Mouse (Mus musculus) frontal cortex, adult (tissue): Measurements from ENCODE around the gene Trio.

Source experiments
- ATAC-seq: cut with Nextera tagmentation; 2 replicates; pipeline ENCODE4 v1.9.2; 2017; ENCODE audit warnings: mild to moderate bottlenecking, moderate library complexity, mixed read lengths; ENCODE audit not compliant: low TSS enrichment

Gene Trio

DNA sequence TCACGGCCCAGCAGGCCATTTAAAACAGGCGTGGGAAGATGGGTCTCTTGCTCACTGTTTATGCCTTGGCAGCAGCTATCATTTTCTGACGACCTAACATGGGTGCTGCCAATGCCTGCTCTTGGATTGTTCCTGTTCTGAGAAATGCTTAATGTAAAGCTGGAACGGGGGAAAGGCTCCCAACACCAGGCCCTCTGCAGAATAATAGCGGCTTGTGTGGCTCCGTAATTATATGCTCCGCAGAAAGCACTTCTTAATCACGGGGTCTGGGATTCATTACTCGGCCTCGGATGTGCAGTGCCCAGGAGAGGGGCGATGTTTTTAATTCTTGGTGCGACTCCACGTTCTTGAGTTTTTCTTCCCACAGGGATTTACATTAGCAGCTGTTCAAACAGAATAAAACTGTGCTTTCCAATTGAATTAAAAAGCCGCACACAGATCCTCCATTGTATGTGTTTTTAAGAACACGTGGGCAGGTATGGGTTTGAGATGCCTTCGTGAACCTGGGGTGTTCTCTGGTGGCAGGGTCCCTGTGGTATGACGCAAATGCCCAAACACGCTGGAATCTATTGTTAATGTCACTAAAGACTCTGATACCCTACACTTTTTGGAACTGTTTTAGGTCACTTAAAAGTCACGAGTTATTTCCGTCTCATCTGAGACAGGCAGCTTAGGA lies 228.0 kb downstream of the Trio start:
- ATAC-seq = peak; percentile 24

DNA sequence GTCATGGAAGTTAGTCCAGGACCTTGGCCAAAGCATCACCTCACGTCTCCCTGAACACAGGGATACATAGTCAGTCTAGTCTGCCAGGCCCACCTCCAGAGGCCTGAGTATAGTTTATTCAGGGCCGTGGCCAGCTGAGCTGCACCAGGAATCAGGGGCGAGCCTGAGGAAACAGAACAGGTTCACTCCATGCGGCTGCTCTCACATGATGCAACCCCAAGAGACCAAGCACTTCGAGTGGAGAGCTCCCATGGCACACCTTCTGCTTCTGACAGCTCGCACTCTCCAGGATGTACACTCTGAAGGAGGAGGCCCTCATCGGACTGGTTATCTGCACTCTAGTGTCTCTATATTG lies 228.8 kb downstream of the Trio start:
- ATAC-seq = no peak

DNA sequence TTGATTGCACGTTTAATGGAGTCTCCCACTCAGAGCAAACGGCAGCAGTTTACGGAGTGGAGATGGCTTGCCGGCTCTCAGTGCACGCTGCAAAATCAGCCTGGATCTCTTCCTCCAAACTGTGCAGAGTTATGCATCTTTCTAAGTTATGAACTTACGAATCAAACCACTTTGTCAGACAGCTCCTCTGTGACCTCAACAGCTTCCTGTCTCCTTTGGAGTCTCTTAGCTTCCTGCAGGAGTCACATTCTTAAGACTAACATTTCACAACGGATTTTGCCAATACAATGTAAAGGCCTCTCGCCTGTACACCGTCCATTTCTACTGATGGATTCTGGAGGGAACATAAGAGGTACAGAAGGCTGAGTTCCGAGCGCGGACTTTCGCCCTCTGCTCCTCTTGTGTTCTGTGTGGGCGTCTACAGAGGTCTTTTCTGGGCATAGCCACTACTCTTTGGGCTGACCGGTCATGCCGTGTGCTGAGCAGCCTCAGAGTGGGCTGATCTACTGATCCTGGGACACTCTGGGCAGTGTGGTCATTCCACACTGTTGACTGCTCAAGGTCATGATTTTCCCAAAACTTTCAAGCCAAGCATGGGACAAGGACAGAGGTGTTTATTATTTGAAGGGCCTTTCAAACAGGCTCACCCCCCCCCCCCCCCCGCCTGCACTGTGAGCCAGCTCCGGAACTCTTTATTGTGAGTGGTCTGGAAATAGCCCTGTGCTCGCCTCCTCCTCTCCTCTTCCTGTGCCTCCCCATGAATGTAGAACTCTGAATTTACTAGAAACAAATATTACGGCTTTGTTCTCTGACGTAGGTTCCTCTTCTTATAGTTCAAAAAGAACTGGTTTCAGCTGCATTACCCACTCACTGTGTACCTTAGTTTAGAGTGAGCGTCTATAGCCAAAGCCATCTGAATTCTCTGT lies 229.4 kb downstream of the Trio start:
- ATAC-seq = peak; percentile 35

DNA sequence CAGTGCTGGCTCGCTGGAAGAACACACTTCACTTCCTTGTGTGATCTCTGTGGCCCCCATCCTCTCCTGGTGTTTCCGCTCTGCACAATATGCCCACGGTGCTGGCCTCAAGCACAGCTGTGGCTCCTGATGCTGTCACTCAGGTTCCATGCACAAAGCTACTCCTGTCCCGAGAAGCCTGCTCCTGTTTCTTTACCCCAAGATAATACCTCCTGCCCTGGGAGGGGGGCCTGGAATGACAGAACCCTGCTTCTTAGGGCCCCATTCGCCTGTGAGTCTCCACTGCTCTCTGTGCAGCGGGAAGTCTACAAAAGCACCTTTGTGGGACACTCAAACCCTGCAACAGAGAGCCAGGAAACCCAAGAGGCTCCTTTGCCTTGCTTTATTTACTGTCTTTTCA lies 232.4 kb downstream of the Trio start:
- ATAC-seq = no peak

DNA sequence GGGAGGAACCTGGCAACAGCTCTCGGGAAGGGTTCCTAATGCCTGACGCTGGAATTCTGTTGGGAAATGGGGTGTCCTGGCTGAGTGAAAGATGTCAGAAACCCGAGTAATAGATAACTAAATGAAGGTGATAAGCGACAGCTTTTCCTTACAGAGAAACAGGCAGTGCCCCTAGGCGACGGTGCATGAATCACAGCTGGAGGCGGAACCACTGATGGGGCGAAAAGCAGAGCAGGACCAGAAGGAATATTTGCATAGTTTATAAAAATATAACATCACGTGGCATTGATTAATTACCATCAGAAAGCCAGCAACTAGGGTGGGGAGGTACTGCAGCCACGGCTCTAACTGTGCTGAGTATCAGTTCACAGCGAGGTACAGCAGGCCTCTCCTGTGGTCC lies 233.2 kb downstream of the Trio start:
- ATAC-seq = 0 out of 2 replicates have a peak, but pooled peaks have one; percentile 4

DNA sequence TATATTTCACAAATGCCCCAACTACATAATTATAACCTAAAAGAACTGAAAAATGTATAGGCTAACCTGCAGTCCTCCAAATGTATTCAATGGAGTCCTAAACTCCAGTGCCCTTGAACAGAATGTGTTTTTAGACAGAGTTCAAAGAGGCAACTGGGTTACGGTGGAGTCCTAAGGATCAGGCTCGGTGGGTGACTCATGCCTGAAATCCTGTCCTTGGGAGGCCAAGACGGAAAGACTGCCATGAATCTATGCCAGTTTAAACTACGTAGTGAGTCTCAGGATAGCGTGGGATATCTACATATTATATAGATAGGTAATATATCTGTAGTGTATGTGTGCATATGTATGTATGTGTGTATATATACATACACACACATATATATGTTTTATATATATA lies 234.5 kb downstream of the Trio start:
- ATAC-seq = no peak

DNA sequence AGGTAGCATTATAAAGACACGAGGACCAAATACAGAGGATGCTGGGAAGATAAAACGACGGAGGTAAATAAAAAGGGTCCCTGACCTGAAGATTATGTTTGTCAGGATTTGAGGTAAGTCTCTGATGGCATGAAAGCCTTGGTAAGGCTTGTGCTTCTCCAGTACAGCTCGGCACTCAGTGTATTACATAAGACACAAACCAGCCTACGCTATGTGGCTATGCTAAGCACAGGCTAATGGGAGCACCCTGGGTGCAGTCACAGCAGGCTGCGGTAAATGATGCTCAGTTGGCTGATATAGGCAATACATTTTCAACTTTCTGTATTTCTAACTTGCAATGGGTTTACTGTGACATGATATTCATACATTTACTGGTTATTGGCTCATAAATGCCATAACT lies 234.9 kb downstream of the Trio start:
- peak; percentile 42 for ATAC-seq

DNA sequence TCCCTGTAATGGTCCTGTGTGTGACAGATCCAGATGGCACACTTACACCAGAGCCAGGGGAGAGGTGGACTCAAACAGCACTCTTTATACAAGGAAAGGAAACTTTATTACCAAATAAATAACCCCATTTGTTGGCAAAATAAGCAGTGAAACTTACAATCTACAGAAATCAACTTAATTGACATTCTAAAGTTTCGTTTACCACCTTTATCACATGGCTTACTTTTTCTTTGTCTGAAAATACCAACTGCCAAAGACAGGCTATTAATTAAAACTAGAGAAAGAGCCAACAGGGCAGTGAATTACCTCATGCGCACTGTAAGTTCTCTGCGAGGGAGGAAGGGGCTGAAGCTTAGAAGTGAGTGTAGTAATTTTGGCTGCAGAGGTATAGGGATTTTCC lies 236.3 kb downstream of the Trio start:
- no peak for ATAC-seq

DNA sequence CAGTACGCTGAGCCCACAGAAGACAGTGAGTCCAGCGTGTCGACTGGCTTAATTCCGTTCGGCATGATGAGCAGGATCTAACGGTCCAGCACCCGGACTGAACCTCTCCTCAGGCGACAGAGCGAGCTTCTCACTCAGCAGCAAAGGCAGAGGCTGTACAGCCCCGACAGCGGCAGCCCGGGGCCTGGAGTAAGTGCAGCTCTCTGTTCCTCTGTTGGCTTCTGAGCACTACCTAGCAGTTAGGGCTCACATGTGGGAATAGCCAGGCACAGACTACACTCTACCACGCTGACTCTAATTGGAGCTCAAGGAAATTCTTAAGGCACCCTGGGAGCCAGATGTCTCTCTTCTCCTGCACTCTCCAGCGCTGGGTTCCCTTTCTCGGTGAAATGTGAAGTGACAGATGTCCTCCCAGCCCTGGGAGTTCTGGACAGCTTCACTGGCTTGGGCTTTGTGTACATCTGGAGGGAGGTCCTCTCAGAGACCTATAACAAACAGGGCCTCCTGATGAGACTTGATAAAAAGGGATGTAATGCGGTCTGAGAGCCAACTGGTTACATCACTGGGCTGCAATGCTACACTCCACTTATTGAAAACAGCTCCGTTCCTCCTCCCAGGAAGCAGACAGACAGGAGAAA lies 237.4 kb downstream of the Trio start:
- ATAC-seq = peak; percentile 21

DNA sequence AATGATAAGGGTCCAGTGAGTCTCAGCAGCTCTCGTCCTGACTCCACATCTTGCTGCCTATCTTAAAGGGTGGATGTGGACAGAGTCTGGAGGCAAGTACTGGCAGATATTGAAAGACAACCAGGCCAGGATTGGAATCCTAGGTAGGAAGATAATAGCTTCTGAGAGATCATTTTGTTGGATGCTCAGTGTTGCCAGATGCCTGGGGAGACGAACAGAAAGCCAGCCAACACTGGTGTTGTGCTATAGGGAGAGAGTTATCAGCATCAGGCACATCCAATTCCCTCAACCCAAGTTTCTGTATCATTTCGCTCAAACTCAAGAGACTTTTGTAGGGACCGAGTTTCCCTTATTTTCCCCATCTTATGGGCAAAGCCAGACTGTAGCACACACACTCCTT lies 238.5 kb downstream of the Trio start:
- no peak for ATAC-seq

DNA sequence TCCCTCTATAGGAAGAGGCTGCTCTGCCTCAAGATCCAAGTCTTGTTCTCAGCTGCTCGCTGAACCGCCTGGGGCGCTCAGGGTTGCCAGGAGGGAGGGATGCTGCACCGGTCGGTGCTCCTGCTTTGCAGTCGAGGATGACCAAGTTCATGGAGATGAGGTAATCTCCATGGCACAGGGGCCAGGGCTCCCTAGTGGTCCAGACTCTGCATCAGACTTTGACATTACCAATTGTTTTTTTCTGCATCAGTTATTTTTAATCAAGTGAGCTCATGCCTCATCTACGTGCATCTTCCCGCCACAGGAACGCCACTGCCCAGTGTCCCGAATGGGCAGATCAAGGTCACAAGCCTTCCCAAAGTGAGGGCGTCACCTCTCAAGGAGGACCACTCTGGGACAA lies 239.2 kb downstream of the Trio start:
- ATAC-seq = no peak

DNA sequence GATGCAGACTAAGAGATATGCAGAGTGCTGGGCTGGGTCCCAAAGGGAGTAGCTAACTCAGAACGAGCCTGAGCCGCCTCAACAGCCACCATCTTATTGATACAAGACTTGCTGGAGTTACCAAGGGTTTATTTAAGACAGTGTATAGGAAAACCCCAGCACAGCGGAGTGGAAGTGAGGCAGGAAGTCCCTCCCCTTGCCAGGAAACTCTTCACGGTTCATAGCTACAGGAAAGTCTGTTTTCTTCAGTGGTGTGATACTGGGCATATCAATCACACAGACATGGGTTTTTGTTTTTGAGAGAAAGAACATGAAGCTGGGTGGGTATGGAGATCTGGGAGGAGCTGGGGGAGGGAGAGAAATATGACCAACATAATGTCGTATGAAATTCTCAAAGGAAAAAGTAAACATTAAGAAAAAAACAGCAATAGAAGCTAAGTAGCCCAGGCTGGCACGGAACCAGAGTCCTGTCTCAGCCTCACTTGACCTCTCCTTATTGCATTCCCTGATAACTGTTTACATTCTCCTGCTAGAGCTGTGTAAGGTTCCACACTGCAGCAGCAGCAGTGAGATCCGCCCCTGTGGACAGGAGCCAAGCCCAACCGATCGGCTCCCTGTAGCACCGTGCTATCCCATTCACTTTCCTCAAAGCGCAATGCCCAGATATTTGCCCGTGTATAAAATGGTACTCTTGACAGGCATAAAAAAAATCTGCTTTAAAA lies 240.2 kb downstream of the Trio start:
- no peak for ATAC-seq

DNA sequence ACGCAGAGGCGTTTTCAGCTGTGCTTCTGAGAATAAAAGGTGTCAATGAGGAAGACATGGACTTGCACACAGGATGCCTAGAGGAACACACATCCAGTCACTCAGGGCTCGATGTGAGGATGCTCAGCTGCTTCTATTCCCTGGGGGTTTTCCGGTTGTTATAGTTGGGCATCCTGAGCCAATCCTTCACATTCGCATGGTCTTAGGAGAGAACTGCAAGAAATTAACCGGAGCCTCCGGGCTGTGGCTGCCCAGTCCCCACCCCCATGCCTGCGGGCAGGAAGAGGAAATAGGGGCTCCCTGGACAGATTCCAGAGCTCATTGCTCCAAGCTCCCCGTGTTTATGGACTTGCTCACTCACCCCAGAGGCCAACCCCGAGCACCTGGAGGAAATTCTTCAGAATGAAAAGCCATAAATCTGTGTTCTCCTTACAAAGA lies 241.5 kb downstream of the Trio start:
- no peak for ATAC-seq

DNA sequence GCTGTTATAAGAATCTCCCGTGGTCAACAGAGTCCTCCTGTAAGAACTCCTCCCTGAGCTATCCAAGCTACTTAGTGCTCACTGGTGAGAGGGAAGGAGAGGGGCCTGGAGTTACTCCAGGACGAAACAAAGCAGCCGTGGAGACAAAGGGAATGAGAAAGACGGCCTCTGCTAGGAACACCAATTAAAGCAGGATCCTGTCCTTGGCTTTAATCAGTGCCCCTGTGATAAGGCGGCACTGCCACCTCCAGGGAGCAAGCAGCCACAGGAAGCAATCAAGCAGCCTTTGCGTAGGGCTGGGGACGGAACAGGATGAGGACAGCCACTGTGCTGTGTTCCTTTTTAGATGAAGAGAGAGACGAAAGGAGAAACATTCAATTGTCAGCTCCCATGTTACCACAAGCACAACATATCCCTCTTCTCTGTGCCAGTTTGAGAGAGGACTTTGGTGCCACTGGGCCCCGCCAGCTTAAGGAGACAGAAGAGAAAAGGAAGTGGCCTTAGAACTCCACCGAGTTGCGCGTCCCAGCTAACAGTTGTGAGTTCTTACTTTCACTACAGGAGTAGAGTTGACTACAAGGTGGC lies 242.0 kb downstream of the Trio start:
- no peak for ATAC-seq

DNA sequence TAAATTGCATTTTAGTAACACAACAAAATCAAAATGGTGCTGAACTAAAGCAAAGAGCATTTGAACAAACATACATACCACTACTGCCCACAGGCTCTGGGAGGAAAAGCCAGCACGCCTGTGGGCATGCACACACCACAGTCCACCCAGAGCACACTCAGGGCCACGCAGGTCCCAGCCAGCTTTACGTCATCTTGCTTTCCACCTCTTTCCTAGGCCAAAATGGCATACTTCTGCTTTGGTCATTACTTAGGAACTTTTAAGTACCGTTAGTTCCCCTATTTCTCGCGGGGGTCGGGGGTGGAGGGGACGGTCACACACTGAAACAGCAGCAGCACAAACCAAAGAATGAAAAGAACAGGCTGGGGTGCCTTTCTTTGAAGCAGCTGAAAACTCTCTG lies 242.6 kb downstream of the Trio start:
- ATAC-seq = no peak

DNA sequence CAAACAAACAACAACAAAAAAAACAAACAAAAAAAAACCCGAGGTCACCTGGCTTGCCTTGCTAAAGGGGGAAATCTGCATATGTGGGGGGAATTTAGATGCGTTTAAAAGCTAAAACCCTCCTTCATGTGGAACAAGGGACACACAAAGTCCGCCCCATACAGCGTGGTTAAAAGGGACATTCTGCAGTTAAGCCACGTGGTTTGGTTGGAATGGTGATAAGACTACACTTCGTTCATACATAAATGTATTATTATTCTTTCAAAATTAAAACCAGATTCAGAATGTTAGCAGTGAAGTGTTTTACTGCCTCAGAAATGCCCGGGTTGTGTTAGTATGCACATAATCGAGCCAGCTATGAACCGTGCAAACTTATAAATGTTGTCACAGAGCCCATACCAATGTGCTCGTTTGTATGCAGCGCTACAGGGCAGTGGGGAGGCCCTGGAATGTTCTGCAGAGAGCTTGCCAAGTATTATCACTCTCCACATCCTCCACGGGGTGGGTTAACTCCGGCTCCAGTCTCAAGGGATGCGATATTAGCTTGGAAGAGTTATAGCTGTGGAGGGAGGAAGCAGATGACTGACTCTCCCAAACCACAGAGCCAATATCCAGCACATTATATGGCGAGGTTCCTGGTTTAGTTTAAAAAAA lies 243.1 kb downstream of the Trio start:
- no peak for ATAC-seq

DNA sequence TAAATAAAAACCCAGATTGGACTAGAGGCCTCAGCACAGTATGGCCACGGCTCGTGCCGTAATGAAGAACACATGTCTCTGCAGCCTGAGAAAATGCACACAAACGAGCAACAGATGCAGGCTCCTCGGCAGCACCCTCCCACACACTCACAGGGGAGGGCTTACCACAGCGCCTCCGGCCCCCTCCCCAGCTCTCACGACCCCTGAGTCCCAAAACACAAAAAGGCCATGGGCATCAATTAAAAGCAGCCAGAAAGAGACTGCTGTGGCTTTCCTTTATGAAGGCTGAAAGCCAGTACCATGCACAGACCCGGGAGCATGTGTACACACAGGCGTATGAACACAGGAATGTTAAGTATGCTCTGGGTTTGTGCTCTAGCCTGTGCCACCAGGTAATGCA lies 245.8 kb downstream of the Trio start:
- no peak for ATAC-seq

DNA sequence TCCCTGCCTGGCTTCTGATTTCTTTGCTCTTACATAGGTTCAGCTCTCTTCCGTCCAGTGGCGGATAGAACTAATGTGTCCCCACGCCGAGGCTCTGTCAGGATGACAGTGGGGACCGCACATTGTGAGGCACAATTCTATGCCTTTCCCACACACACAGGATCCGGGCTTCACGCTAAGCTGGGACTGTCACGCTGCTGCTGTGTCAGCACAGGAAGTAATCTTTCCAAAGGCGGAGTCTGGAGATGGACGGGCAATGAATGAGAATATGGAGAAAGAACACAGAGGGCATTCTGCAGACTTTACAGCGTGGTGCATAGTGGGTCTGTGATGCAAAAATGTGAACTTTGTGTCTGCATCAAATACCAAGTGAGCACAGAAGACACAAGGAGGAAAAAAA lies 246.2 kb downstream of the Trio start:
- ATAC-seq = peak; percentile 13; the same call in 1 of the 2 replicates

DNA sequence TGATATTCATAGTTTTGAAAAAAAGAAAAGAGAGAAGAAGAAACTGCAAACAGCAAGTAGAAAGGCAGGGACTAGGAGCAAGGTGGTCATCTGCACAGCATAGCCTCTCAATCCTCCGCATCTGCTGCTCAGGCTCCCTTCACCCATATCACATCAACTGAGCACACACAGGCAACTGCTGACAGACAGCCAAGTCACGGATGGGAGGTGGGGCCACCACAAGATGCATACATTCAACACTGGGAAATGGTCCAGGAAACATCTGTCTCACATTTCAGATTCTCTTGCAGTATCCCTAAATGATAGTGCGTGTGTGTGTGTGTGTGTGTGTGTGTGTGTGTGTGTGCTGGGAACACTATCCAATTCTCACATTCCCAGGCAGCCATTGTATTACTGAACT lies 247.4 kb downstream of the Trio start:
- ATAC-seq = no peak

DNA sequence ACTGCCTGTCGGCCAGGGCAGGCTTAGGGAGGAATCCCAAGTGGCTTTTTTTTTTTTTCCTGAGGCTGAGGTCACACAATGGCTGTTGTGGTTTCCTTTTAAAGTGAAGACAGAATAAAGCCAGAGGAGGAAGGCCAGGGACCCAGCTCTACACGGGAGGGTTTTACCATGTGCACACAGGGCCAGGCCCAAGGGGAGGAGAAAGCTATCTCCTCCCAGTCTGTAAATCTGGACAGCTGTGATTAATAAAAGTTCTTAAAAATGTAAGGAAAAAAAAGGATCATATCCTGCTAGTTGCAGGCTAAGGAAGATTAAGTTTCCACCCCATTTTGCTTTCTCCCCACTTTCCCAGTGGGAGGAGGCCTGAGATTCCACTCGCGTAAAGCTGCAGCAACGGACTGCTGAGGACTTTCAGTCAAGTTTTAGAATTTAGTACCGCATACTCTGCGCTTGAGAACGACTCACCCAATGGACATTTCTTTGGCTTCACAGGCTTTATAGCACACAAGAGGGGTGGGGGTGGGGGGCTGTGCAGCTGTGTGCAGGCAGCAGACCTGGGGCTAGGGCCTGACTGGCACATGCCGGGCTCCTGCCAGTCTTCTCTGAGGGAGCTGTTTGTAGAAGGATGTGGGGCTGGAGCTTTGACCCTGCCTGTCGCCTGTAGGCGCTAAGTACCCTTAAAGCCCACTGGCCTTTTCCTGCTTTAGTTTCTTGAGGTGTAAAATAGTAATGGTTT lies 248.0 kb downstream of the Trio start:
- ATAC-seq = no peak

DNA sequence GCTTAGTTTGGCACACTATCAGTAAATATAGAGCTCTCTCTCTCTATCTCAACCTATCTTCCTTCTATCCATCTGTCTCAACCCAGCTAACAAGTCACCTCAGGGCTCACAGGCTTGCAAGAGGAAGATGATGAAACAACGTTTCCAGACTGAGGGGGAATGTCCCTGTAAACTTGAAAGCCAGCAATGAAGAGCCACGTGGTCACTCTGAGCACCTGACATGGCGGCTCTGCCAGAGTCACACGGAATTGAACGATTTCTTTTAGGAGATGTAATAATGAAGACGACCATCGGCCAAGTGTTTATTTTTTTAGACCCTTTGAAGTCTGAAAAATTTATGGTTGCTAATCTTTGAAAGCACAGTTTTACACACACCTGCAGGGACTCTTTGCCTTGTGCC lies 251.2 kb downstream of the Trio start:
- no peak for ATAC-seq
